Mouse (Mus musculus): ENCODE data around the gene AC140267.1. TPM values are rescaled to one million over a fixed set of nuclear protein-coding genes. Genes with fewer than 3 reads are reported as not detected.

The AC140267.1 gene
- polyA plus RNA-seq (2015; fragmentation: Nextera tagmentation; extraction: Ambion mirVana): not detected in 2 replicates

GRCm38 (mm10) chr15:80235535-80235934 is at the start of gene AC140267.1:
AC140267.1 (plus strand) TSS chr15:80235835.
- no peak for TF ChIP-seq CTCF (IDR thresholded peaks at IDR 0.05; ENCODE audit: low read depth)
- no peaks in the 10 kb centered on the region for H3K27me3 ChIP-seq (replicated peaks; ENCODE audit: control insufficient read depth, insufficient read depth, low read length)
- no peaks in the 10 kb centered on the region for H3K9me3 ChIP-seq (ENCODE audit: control insufficient read depth)
- H3K4me3 ChIP-seq (ENCODE audit: low read depth, low read length): peak within 1 kb of the TSS; percentile 78
- no peaks in the 10 kb centered on the region; the same call in 1 of the 2 replicates for H3K4me1 ChIP-seq (replicated peaks; ENCODE audit: control insufficient read depth, insufficient read depth, low read length)
- no peak for ATAC-seq
- 92% methylated on average over 9 of the region's 9 CpGs for WGBS
- H3K36me3 ChIP-seq (ENCODE audit: control insufficient read depth, insufficient read depth): peaks cover 41% of the 10 kb centered on the region
- peak within 1 kb of the TSS; percentile 73 for H3K4me2 ChIP-seq (replicated peaks; ENCODE audit: low read depth)
- H3K9ac ChIP-seq (ENCODE audit: low read depth, low read length): peak within 1 kb of the TSS; percentile 77; the same call in 1 of the 2 replicates
- H3K27ac ChIP-seq (ENCODE audit: low read depth, low read length): peak within 1 kb of the TSS; percentile 85; the same call in 1 of the 2 replicates

DNA sequence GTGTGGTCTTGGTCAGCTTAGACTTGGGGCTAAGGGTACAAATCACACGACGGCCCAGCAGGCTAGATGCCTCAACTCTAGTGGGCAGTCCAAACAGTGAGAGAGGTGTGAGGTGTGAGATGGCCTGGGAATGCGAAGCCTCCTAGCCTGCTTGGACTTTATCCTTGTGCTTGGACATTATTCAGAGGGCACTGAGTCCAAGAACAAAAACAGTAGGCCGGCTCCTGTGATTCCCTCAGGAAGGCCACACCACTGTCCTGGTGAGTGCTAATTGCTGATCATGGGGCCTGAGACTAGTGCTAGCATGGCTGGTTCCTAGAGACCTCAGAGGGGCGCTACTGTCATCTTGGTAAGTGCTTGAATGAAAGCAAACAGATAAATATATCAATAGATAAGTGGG is 46.7 kb upstream of the AC140267.1 start:
- peak; percentile 33 for TF ChIP-seq CTCF (IDR thresholded peaks at IDR 0.05; ENCODE audit: low read depth)
- H3K4me3 ChIP-seq (ENCODE audit: low read depth, low read length): no peak overlapping the region
- ATAC-seq: peak; percentile 29
- peak overlapping the region; percentile 69 for H3K4me2 ChIP-seq (replicated peaks; ENCODE audit: low read depth)
- WGBS: 42% methylated on average over 5 of the region's 5 CpGs
- H3K9me3 ChIP-seq (ENCODE audit: control insufficient read depth): no peaks in the 10 kb centered on the region
- no peaks in the 10 kb centered on the region for H3K36me3 ChIP-seq (ENCODE audit: control insufficient read depth, insufficient read depth)
- peak overlapping the region; percentile 87 for H3K27ac ChIP-seq (ENCODE audit: low read depth, low read length)
- H3K27me3 ChIP-seq (replicated peaks; ENCODE audit: control insufficient read depth, insufficient read depth, low read length): no peaks in the 10 kb centered on the region
- H3K4me1 ChIP-seq (replicated peaks; ENCODE audit: control insufficient read depth, insufficient read depth, low read length): peaks cover 18% of the 10 kb centered on the region
- H3K9ac ChIP-seq (ENCODE audit: low read depth, low read length): no peak overlapping the region

- peak overlapping the region; percentile 87 for H3K27ac ChIP-seq (ENCODE audit: low read depth, low read length)
- ATAC-seq: peak; percentile 34
- peak overlapping the region; percentile 69 for H3K4me2 ChIP-seq (replicated peaks; ENCODE audit: low read depth)
- no peak overlapping the region for H3K4me3 ChIP-seq (ENCODE audit: low read depth, low read length)
- WGBS: 40% methylated on average over 4 of the region's 4 CpGs
- 0 out of 2 replicates have a peak overlapping the region, but pooled peaks have one; percentile 0 for H3K9ac ChIP-seq (ENCODE audit: low read depth, low read length)
- TF ChIP-seq CTCF (IDR thresholded peaks at IDR 0.05; ENCODE audit: low read depth): no peak
- no peaks in the 10 kb centered on the region for H3K9me3 ChIP-seq (ENCODE audit: control insufficient read depth)
- no peaks in the 10 kb centered on the region for H3K36me3 ChIP-seq (ENCODE audit: control insufficient read depth, insufficient read depth)
- H3K27me3 ChIP-seq (replicated peaks; ENCODE audit: control insufficient read depth, insufficient read depth, low read length): no peaks in the 10 kb centered on the region
- peaks cover 18% of the 10 kb centered on the region for H3K4me1 ChIP-seq (replicated peaks; ENCODE audit: control insufficient read depth, insufficient read depth, low read length)
Observed at GRCm38 (mm10) chr15:80190075-80190474, 45.6 kb upstream of the AC140267.1 start.

GRCm38 (mm10) chr15:80191585-80192245 is 43.9 kb upstream of the AC140267.1 start:
- Histone ChIP-seq H3K4me2 (replicated peaks; ENCODE audit: low read depth) (peak overlapping the region; percentile 69), H3K9ac (ENCODE audit: low read depth, low read length) (peak overlapping the region; percentile 17; the same call in 1 of the 2 replicates), H3K9me3 (ENCODE audit: control insufficient read depth) (no peaks in the 10 kb centered on the region), H3K4me1 (replicated peaks; ENCODE audit: control insufficient read depth, insufficient read depth, low read length) (peaks cover 12% of the 10 kb centered on the region), H3K27ac (ENCODE audit: low read depth, low read length) (peak overlapping the region; percentile 87), H3K4me3 (ENCODE audit: low read depth, low read length) (peak overlapping the region; percentile 20; the same call in 1 of the 2 replicates), H3K27me3 (replicated peaks; ENCODE audit: control insufficient read depth, insufficient read depth, low read length) (no peaks in the 10 kb centered on the region), H3K36me3 (ENCODE audit: control insufficient read depth, insufficient read depth) (no peaks in the 10 kb centered on the region)
- 36% methylated on average over 8 of the region's 8 CpGs for WGBS
- no peak for TF ChIP-seq CTCF (IDR thresholded peaks at IDR 0.05; ENCODE audit: low read depth)
- ATAC-seq: peak; percentile 72

GRCm38 (mm10) chr15:80192246-80192585 is 43.4 kb upstream of the AC140267.1 start:
- 54% methylated on average over 5 of the region's 6 CpGs for WGBS
- Histone ChIP-seq H3K27ac (ENCODE audit: low read depth, low read length) (peak overlapping the region; percentile 87), H3K9me3 (ENCODE audit: control insufficient read depth) (no peaks in the 10 kb centered on the region), H3K27me3 (replicated peaks; ENCODE audit: control insufficient read depth, insufficient read depth, low read length) (no peaks in the 10 kb centered on the region), H3K4me3 (ENCODE audit: low read depth, low read length) (peak overlapping the region; percentile 20; the same call in 1 of the 2 replicates), H3K36me3 (ENCODE audit: control insufficient read depth, insufficient read depth) (peaks cover 2% of the 10 kb centered on the region; the same call in 1 of the 2 replicates), H3K4me1 (replicated peaks; ENCODE audit: control insufficient read depth, insufficient read depth, low read length) (peaks cover 10% of the 10 kb centered on the region), H3K9ac (ENCODE audit: low read depth, low read length) (no peak overlapping the region), H3K4me2 (replicated peaks; ENCODE audit: low read depth) (peak overlapping the region; percentile 69)
- TF ChIP-seq CTCF (IDR thresholded peaks at IDR 0.05; ENCODE audit: low read depth): no peak
- ATAC-seq: 0 out of 2 replicates have a peak, but pooled peaks have one; percentile 1

- peak overlapping the region; percentile 33 for H3K4me3 ChIP-seq (ENCODE audit: low read depth, low read length)
- H3K27me3 ChIP-seq (replicated peaks; ENCODE audit: control insufficient read depth, insufficient read depth, low read length): no peaks in the 10 kb centered on the region
- H3K9me3 ChIP-seq (ENCODE audit: control insufficient read depth): no peaks in the 10 kb centered on the region
- H3K36me3 ChIP-seq (ENCODE audit: control insufficient read depth, insufficient read depth): peaks cover 5% of the 10 kb centered on the region; the same call in 1 of the 2 replicates
- H3K4me2 ChIP-seq (replicated peaks; ENCODE audit: low read depth): peak overlapping the region; percentile 69
- peak; percentile 70 for ATAC-seq
- peaks cover 8% of the 10 kb centered on the region for H3K4me1 ChIP-seq (replicated peaks; ENCODE audit: control insufficient read depth, insufficient read depth, low read length)
- no peak for TF ChIP-seq CTCF (IDR thresholded peaks at IDR 0.05; ENCODE audit: low read depth)
- 35% methylated on average over 7 of the region's 7 CpGs for WGBS
- no peak overlapping the region for H3K9ac ChIP-seq (ENCODE audit: low read depth, low read length)
- H3K27ac ChIP-seq (ENCODE audit: low read depth, low read length): peak overlapping the region; percentile 87
Observed at GRCm38 (mm10) chr15:80192847-80193246, 42.8 kb upstream of the AC140267.1 start.
